In the genomic region with DNA sequence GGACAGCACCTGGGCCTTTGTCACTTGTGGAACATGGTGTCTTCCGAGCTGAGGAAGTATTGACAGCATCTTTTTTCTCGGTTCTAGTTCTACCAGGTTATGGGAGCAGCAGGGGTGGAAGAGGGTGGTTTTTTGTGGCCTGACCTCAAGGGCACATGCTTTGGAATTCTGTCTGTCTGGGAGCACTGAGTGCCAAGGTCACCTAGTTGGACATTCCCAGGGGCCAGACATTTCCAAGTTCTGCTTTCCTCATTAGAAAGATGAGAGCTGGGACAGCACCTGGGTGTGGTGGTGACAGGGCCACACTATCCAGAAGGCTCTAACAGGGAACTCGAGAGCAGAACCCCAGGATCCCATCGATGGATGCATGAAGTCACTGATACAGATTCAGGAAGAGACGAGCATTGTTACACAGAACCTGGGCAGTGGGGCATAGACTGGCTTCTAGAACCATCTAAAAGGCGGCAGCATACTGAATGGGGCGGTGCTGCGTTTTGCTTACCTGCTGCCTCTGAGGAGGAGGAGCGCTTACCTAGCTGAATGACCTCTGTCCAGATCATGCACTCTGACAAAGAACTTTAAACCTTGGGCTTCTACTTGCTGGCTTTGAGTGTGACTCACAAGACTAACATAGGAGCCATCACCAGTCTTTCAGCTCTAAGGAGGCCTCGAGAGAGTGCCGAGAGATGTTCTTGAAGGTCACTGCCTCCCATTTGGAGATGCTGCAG, we compare ENCODE assay signal across 15 mouse cellular contexts. TPM values are rescaled to one million over a fixed set of nuclear protein-coding genes. Genes with fewer than 3 reads are reported as not detected.
"Had no signal": no experiment of that assay in that cellular context is flagged by ENCODE, and none has a peak within 500 bp of the region (broad histone marks: within the 10 kb centered on the region; RNA-seq: fewer than 3 reads in every experiment).

No protein-coding gene starts in this region.

- DNase-seq: liver; lung, adult 2 months; lung, postnatal 36 days; right cerebral cortex, postnatal 25 days; thymus, postnatal 4 days had no signal

- H3K9me3 ChIP-seq: limb, embryonic 12.5 days; liver, embryonic 15.5 days; midbrain, embryonic 13.5 days had no signal

- H3K4me2 ChIP-seq: limb, embryonic 12.5 days; liver, embryonic 15.5 days; midbrain, embryonic 13.5 days had no signal

- H3K9ac ChIP-seq: limb, embryonic 12.5 days; liver, embryonic 15.5 days; midbrain, embryonic 13.5 days had no signal

- H3K27me3 ChIP-seq: limb, embryonic 12.5 days; liver, embryonic 15.5 days; midbrain, embryonic 13.5 days had no signal

- H3K4me1 ChIP-seq: limb, embryonic 12.5 days; liver, embryonic 15.5 days had no signal

- H3K4me3 ChIP-seq: limb, embryonic 12.5 days; liver, embryonic 15.5 days; midbrain, embryonic 13.5 days had no signal

- ATAC-seq: intestine, embryonic 16.5 days; lung, postnatal 0 days; midbrain, embryonic 13.5 days had no signal

- H3K27ac ChIP-seq: limb, embryonic 12.5 days; liver, embryonic 15.5 days; midbrain, embryonic 13.5 days; stomach, postnatal 0 days had no signal

RNA-seq across cellular contexts. Expression of a gene that starts 36.3 kb away (rescaled TPM):
- total RNA-seq: layer of hippocampus, postnatal 10 days; left cerebral cortex, postnatal 36 days; megakaryocyte progenitor cell, adult 5-6 weeks; midbrain, postnatal 0 days had no signal
